8 mouse cellular contexts compared by ENCODE assay signal in the genomic region with DNA sequence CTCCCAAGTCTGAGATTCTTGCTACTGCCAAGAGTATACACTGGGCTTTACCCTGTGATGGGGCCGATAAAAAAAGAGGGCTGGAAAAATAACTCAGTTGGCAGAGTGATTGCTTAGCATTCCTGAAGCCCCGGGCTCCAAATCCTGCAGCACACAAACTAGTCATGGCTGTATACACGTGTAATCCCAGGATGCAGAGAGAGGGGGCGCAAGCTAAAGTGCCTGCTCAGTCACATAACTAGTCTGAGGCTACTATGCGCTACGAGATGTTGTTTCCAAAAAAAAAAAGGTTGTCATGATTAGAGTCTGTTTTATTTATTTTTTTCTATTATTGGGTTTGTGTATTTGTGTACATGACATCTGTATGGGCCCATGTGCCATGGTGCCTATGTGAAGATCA.
DNase-seq lines count a peak whose midpoint lies in the region; ATAC-seq and TF ChIP-seq lines count a peak whose summit lies in the region.

No protein-coding gene starts in this region.

- H3K4me2 ChIP-seq in midbrain, embryonic 14.5 days (ENCODE audit: low read length) = no peak overlapping the region
- H3K4me2 ChIP-seq in midbrain, embryonic 16.5 days (ENCODE audit: low read length) = no peak overlapping the region

- no peak overlapping the region for H3K9ac ChIP-seq in heart, adult 2 months (ENCODE audit: low read depth, low read length)
- no peak overlapping the region for H3K9ac ChIP-seq in midbrain, embryonic 14.5 days (replicated peaks; ENCODE audit: low read length)
- H3K9ac ChIP-seq in midbrain, embryonic 16.5 days (ENCODE audit: low read depth, low read length) = no peak overlapping the region

- H3K27ac ChIP-seq in heart, adult 2 months = no peak overlapping the region
- H3K27ac ChIP-seq in midbrain, embryonic 14.5 days (replicated peaks; ENCODE audit: low read depth, low read length) = no peak overlapping the region
- no peak overlapping the region for H3K27ac ChIP-seq in midbrain, embryonic 16.5 days (ENCODE audit: low read length)

- no peaks in the 10 kb centered on the region for H3K9me3 ChIP-seq in midbrain, embryonic 14.5 days (ENCODE audit: control insufficient read depth, low read length)
- H3K9me3 ChIP-seq in midbrain, embryonic 16.5 days (replicated peaks; ENCODE audit: control insufficient read depth, low read length, poor library complexity, severe bottlenecking) = no peaks in the 10 kb centered on the region

- no peaks in the 10 kb centered on the region for H3K27me3 ChIP-seq in heart, adult 2 months (ENCODE audit: control insufficient read depth, insufficient read depth, low read length)
- H3K27me3 ChIP-seq in midbrain, embryonic 14.5 days (ENCODE audit: control insufficient read depth, insufficient read depth, low read length) = no peaks in the 10 kb centered on the region
- H3K27me3 ChIP-seq in midbrain, embryonic 16.5 days (ENCODE audit: control insufficient read depth, insufficient read depth, low read depth, low read length) = no peaks in the 10 kb centered on the region

- no peaks in the 10 kb centered on the region for H3K36me3 ChIP-seq in heart, adult 2 months (ENCODE audit: control insufficient read depth, insufficient read depth, low read length)
- peaks cover 58% of the 10 kb centered on the region for H3K36me3 ChIP-seq in midbrain, embryonic 14.5 days (ENCODE audit: control insufficient read depth, insufficient read depth, low read length)
- H3K36me3 ChIP-seq in midbrain, embryonic 16.5 days (ENCODE audit: control insufficient read depth, insufficient read depth, low read length) = peaks cover 10% of the 10 kb centered on the region; the same call in 1 of the 2 replicates

- TF ChIP-seq POLR2A in heart, adult 2 months (IDR thresholded peaks at IDR 0.05; ENCODE audit: insufficient read depth, low read depth, low read length) = no peak

- WGBS in heart, adult 2 months = 71% methylated on average over 6 of the region's 6 CpGs
- 84% methylated on average over 6 of the region's 6 CpGs for WGBS in midbrain, embryonic 14.5 days
- 81% methylated on average over 6 of the region's 6 CpGs for WGBS in midbrain, embryonic 16.5 days

- TF ChIP-seq CTCF in heart, adult 2 months (IDR thresholded peaks at IDR 0.05) = peak; percentile 57

- H3K4me3 ChIP-seq in heart, adult 2 months = no peak overlapping the region
- H3K4me3 ChIP-seq in midbrain, embryonic 14.5 days (replicated peaks; ENCODE audit: low read depth, low read length) = no peak overlapping the region
- no peak overlapping the region for H3K4me3 ChIP-seq in midbrain, embryonic 16.5 days (ENCODE audit: low read depth, low read length)

- no peak for DNase-seq in heart, adult 2 months
- no peak for DNase-seq in heart, adult 8-10 months (ENCODE audit: low spot score)
- peak; percentile 36 for DNase-seq in midbrain, embryonic 14.5 days
- DNase-seq in embryo, embryonic 10.5 days (ENCODE audit: low spot score) = peak; percentile 32
- peak; percentile 30 to 33 for DNase-seq in thymus, postnatal 36 days
- DNase-seq in adrenal gland, adult 2 months = no peak
- DNase-seq in gastrocnemius, adult 8-10 months (ENCODE audit: low spot score in 2 of 2) = no peak

- intact Hi-C loops in heart, adult 2 months (cut with DNase I) = no loop called here

- no peaks in the 10 kb centered on the region; the same call in 1 of the 2 replicates for H3K4me1 ChIP-seq in heart, adult 2 months (ENCODE audit: control insufficient read depth, insufficient read depth, low read length)
- no peaks in the 10 kb centered on the region for H3K4me1 ChIP-seq in midbrain, embryonic 14.5 days (ENCODE audit: control insufficient read depth, insufficient read depth, low read length)
- no peaks in the 10 kb centered on the region for H3K4me1 ChIP-seq in midbrain, embryonic 16.5 days (ENCODE audit: control insufficient read depth, insufficient read depth, low read length)

- H3K79me2 ChIP-seq in heart, adult 2 months (replicated peaks; ENCODE audit: control insufficient read depth, insufficient read depth, low read length) = no peaks in the 10 kb centered on the region

- ATAC-seq in midbrain, embryonic 14.5 days (ENCODE audit: low FRiP score, low TSS enrichment) = no peak
- no peak for ATAC-seq in midbrain, embryonic 16.5 days

- no peak for TF ChIP-seq EP300 in heart, adult 2 months (IDR thresholded peaks at IDR 0.05; ENCODE audit: insufficient read depth, low read depth, low read length)

Comparison
In these comparisons a context has a peak if more than half of its experiments do, and no peak if none do; other contexts are left out.
1. DNase-seq: peak in midbrain, embryonic 14.5 days (single experiment), embryo, embryonic 10.5 days (single experiment) and thymus, postnatal 36 days (2 of 2); none in heart, adult 2 months (0 of 2), heart, adult 8-10 months (single experiment), adrenal gland, adult 2 months (single experiment) and gastrocnemius, adult 8-10 months (0 of 2).